Mouse (Mus musculus): ENCODE measurements around the gene Itgad.

Itgad gene

GRCm38 (mm10) chr7:128271496-128271895 lies 117.3 kb downstream of the Itgad start:
- ATAC-seq (ENCODE audit: insufficient number of reproducible peaks, low FRiP score, low TSS enrichment): no peak

All from cerebellum, adult (tissue).